Mouse (Mus musculus): ENCODE results near the gene Sorcs3. TPM values are rescaled to one million over a fixed set of nuclear protein-coding genes. Genes with fewer than 3 reads are reported as not detected.

Sorcs3 gene
- polyA plus RNA-seq, 1 experiment from 2014 or later: 18.3 TPM

DNA sequence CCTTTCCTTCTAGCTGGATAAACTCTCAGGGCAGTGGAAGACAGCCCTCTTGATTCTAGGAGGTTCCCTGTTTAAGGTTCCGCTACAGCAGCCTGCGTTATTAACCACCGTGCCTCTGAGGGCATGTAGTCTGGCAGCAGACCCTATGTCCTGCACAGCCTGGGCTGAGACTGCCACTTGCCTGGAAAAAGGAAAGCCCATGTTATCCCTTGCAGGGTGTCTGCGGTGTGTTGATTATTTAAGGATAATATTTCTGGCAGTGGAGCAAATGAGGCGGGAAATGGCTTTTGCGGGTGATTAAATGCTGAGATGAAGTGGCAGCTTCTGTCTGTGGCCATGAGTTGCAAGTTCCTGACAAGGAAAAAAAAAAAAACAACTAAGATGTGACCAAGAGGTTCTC lies 131.6 kb downstream of the Sorcs3 start:
- H3K9ac ChIP-seq (ENCODE audit: low read depth, low read length): no peak overlapping the region
- no peaks in the 10 kb centered on the region for H3K9me3 ChIP-seq (replicated peaks; ENCODE audit: control insufficient read depth, low read length, poor library complexity, severe bottlenecking)
- no peak for ATAC-seq
- WGBS: 66% methylated on average over 6 of the region's 6 CpGs
- no peaks in the 10 kb centered on the region for H3K36me3 ChIP-seq (ENCODE audit: control insufficient read depth, insufficient read depth, low read length)
- no peaks in the 10 kb centered on the region for H3K4me1 ChIP-seq (ENCODE audit: control insufficient read depth, insufficient read depth, low read length)
- no peak overlapping the region for H3K4me3 ChIP-seq (ENCODE audit: low read depth, low read length)
- no peak overlapping the region for H3K4me2 ChIP-seq (ENCODE audit: low read length)
- H3K27ac ChIP-seq (ENCODE audit: low read length): no peak overlapping the region
- no peaks in the 10 kb centered on the region for H3K27me3 ChIP-seq (ENCODE audit: control insufficient read depth, insufficient read depth, low read depth, low read length)

DNA sequence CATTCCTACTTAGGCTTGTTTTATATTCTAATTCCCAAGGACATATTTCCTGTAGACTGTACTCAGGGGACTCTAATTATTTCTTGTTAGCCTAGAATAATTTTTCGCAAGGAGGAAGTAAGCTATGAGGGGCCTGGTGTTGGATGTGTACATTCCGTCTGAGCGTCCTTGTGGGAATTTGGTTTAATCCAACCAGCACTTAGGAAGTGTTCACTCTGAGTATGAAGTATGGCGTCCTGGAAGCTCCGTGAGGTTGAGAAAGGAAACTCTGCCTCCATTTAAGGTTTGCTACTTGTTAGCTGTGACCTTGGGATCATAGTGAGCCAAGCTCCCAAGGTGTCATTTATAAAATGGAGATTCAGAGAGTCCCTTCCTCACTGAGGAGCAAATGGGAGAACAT lies 132.3 kb downstream of the Sorcs3 start:
- no peaks in the 10 kb centered on the region for H3K27me3 ChIP-seq (ENCODE audit: control insufficient read depth, insufficient read depth, low read depth, low read length)
- no peak overlapping the region for H3K4me2 ChIP-seq (ENCODE audit: low read length)
- H3K27ac ChIP-seq (ENCODE audit: low read length): no peak overlapping the region
- WGBS: 88% methylated on average over 5 of the region's 5 CpGs
- no peak overlapping the region for H3K4me3 ChIP-seq (ENCODE audit: low read depth, low read length)
- no peak for ATAC-seq
- no peaks in the 10 kb centered on the region for H3K9me3 ChIP-seq (replicated peaks; ENCODE audit: control insufficient read depth, low read length, poor library complexity, severe bottlenecking)
- H3K4me1 ChIP-seq (ENCODE audit: control insufficient read depth, insufficient read depth, low read length): no peaks in the 10 kb centered on the region
- H3K36me3 ChIP-seq (ENCODE audit: control insufficient read depth, insufficient read depth, low read length): no peaks in the 10 kb centered on the region
- no peak overlapping the region for H3K9ac ChIP-seq (ENCODE audit: low read depth, low read length)

DNA sequence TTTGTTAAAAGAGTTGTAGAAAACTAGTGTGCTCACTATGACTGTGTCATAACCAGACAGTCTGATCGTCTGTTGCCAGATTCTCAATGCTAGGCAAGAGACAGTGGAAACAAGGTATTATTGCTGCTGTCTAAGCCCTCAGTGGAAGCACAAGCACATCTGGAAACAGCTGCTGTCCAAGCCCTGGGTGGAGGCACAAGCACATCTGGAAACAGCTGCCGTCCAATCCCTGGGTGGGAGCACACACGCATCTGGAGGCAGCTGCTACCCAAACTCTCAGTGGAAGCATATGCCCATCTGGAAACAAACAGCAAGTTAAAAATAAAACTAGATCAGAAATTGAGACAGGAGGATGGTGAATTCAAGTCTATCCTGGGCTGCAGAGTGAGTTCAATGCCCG lies 136.9 kb downstream of the Sorcs3 start:
- no peak overlapping the region for H3K4me2 ChIP-seq (ENCODE audit: low read length)
- 84% methylated on average over 4 of the region's 4 CpGs for WGBS
- H3K27ac ChIP-seq (ENCODE audit: low read length): no peak overlapping the region
- peaks cover 4% of the 10 kb centered on the region; the same call in 1 of the 2 replicates for H3K4me1 ChIP-seq (ENCODE audit: control insufficient read depth, insufficient read depth, low read length)
- H3K27me3 ChIP-seq (ENCODE audit: control insufficient read depth, insufficient read depth, low read depth, low read length): no peaks in the 10 kb centered on the region
- H3K9ac ChIP-seq (ENCODE audit: low read depth, low read length): no peak overlapping the region
- no peaks in the 10 kb centered on the region for H3K36me3 ChIP-seq (ENCODE audit: control insufficient read depth, insufficient read depth, low read length)
- no peak for ATAC-seq
- no peaks in the 10 kb centered on the region for H3K9me3 ChIP-seq (replicated peaks; ENCODE audit: control insufficient read depth, low read length, poor library complexity, severe bottlenecking)
- no peak overlapping the region for H3K4me3 ChIP-seq (ENCODE audit: low read depth, low read length)

DNA sequence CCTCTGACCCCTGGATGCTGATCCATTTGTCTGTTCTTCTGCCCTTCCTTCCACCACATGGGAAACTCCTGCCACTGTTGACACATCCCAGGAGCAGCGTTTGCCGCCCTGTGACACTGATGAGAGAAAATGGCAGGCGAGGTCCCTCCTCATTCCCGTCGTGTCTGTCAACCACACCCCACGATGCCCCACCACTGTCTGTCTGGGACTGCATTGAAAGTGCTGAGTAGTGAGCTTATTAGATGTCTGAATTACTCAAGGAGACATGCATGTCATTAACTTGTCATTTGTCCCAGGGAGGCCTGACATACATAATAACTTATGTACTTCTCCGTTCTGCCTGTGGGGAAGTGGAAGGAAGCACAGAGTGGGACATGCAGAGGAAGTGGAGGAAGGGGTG lies 137.6 kb downstream of the Sorcs3 start:
- ATAC-seq: 0 out of 2 replicates have a peak, but pooled peaks have one; percentile 25

DNA sequence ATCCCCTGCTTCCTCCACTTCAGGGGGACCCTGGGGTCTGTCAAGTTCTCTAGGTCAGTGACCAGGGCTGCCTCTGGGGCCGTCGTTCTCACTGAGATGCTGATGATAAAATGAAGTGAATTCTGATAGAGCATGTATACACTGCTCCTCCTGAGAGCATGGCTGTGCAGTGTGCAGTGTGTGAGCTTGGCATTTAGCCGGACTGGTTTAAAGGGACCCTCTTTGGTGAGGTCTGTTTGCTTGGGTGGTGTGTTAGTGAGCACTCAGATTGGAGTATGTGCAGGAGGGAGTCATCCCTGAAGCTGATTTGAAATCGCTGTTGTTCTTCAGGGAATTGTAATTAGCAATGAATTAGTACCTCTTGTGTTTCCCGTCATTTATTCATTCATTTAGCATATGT lies 141.3 kb downstream of the Sorcs3 start:
- no peak for ATAC-seq
- WGBS: 70% methylated on average over 5 of the region's 5 CpGs

More for the DNA sequence above, 137.6 kb downstream of the Sorcs3 start:
- Histone ChIP-seq H3K4me2 (ENCODE audit: low read length) (no peak overlapping the region), H3K9me3 (replicated peaks; ENCODE audit: control insufficient read depth, low read length, poor library complexity, severe bottlenecking) (no peaks in the 10 kb centered on the region), H3K9ac (ENCODE audit: low read depth, low read length) (no peak overlapping the region), H3K27ac (ENCODE audit: low read length) (no peak overlapping the region), H3K4me3 (ENCODE audit: low read depth, low read length) (no peak overlapping the region), H3K4me1 (ENCODE audit: control insufficient read depth, insufficient read depth, low read length) (peaks cover 4% of the 10 kb centered on the region; the same call in 1 of the 2 replicates), H3K27me3 (ENCODE audit: control insufficient read depth, insufficient read depth, low read depth, low read length) (no peaks in the 10 kb centered on the region), H3K36me3 (ENCODE audit: control insufficient read depth, insufficient read depth, low read length) (no peaks in the 10 kb centered on the region)
- WGBS: 19% methylated on average over 7 of the region's 7 CpGs

DNA sequence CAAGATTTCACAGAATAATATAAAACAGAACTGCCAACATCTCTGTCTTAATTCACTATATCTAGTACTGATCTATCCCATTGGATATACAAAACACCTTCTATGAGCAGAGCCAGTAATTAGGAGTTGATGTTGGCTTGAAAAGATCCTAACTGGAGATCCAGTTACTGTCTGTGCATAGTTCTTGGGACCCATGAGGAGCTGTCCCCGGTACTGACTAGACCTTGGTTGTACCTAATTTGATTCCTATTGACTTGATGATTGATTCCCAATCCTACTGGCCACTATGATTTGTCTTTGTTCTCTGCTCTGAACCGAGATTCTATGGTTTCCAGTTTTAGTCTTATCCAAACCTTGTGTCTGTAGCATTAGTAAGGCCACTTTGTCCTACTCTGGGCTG lies 151.0 kb downstream of the Sorcs3 start:
- H3K4me1 ChIP-seq (ENCODE audit: control insufficient read depth, insufficient read depth, low read length): peaks cover 4% of the 10 kb centered on the region; the same call in 1 of the 2 replicates
- no peaks in the 10 kb centered on the region for H3K36me3 ChIP-seq (ENCODE audit: control insufficient read depth, insufficient read depth, low read length)
- H3K27me3 ChIP-seq (ENCODE audit: control insufficient read depth, insufficient read depth, low read depth, low read length): no peaks in the 10 kb centered on the region
- H3K4me2 ChIP-seq (ENCODE audit: low read length): no peak overlapping the region
- H3K27ac ChIP-seq (ENCODE audit: low read length): no peak overlapping the region
- H3K9me3 ChIP-seq (replicated peaks; ENCODE audit: control insufficient read depth, low read length, poor library complexity, severe bottlenecking): no peaks in the 10 kb centered on the region
- H3K9ac ChIP-seq (ENCODE audit: low read depth, low read length): no peak overlapping the region
- ATAC-seq: no peak
- no peak overlapping the region for H3K4me3 ChIP-seq (ENCODE audit: low read depth, low read length)
- WGBS: 65% methylated on average over 2 of the region's 2 CpGs

More for the DNA sequence above, 141.3 kb downstream of the Sorcs3 start:
- Histone ChIP-seq H3K27ac (ENCODE audit: low read length) (no peak overlapping the region), H3K9ac (ENCODE audit: low read depth, low read length) (no peak overlapping the region), H3K27me3 (ENCODE audit: control insufficient read depth, insufficient read depth, low read depth, low read length) (no peaks in the 10 kb centered on the region), H3K4me1 (ENCODE audit: control insufficient read depth, insufficient read depth, low read length) (peaks cover 4% of the 10 kb centered on the region; the same call in 1 of the 2 replicates), H3K9me3 (replicated peaks; ENCODE audit: control insufficient read depth, low read length, poor library complexity, severe bottlenecking) (no peaks in the 10 kb centered on the region), H3K4me3 (ENCODE audit: low read depth, low read length) (no peak overlapping the region), H3K4me2 (ENCODE audit: low read length) (no peak overlapping the region), H3K36me3 (ENCODE audit: control insufficient read depth, insufficient read depth, low read length) (no peaks in the 10 kb centered on the region)

DNA sequence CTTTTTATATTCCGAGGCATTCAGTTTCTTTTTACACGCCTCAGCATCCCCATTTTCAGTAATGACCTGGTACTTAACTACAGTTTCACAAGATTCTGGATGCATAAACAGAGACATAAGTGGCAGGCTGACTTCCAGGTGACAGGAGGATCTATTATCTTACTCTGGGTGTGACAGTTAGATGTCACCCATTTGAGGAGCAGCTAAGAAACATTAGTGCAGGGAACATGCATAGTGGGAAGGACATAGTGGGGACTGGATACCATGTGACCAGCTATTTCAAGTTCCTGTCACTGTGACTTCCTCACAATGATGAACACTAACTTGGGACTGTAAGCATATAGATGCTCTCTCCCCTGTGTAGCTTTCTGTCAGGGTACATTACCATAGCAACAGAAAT lies 156.3 kb downstream of the Sorcs3 start:
- peaks cover 7% of the 10 kb centered on the region; the same call in 1 of the 2 replicates for H3K4me1 ChIP-seq (ENCODE audit: control insufficient read depth, insufficient read depth, low read length)
- no peak overlapping the region for H3K9ac ChIP-seq (ENCODE audit: low read depth, low read length)
- 54% methylated on average over 2 of the region's 2 CpGs for WGBS
- H3K4me3 ChIP-seq (ENCODE audit: low read depth, low read length): no peak overlapping the region
- no peaks in the 10 kb centered on the region for H3K36me3 ChIP-seq (ENCODE audit: control insufficient read depth, insufficient read depth, low read length)
- no peak overlapping the region for H3K4me2 ChIP-seq (ENCODE audit: low read length)
- H3K27ac ChIP-seq (ENCODE audit: low read length): no peak overlapping the region
- no peaks in the 10 kb centered on the region for H3K27me3 ChIP-seq (ENCODE audit: control insufficient read depth, insufficient read depth, low read depth, low read length)
- no peaks in the 10 kb centered on the region for H3K9me3 ChIP-seq (replicated peaks; ENCODE audit: control insufficient read depth, low read length, poor library complexity, severe bottlenecking)
- ATAC-seq: no peak

DNA sequence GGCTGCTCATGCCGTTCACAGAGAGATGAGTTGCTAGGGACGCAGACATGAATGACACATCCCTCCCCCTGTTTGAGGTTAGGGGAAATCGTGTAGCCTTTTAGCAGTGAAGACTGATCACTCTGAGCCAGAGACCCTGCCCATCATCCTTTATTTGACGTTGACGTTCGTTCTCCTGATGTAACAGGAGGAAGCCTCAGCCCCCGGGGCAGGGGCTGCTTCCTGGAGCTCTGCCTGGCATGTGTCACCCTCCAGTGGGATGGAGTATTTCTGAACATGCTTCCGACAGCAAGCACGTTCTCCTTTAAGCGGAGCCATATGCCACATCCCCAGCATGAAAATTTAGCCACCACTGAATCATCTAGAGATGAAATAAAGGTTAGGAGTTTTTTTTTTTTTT lies 162.2 kb downstream of the Sorcs3 start:
- Histone ChIP-seq H3K27me3 (ENCODE audit: control insufficient read depth, insufficient read depth, low read depth, low read length) (no peaks in the 10 kb centered on the region), H3K4me2 (ENCODE audit: low read length) (peak overlapping the region; percentile 24), H3K4me1 (ENCODE audit: control insufficient read depth, insufficient read depth, low read length) (peaks cover 11% of the 10 kb centered on the region), H3K9me3 (replicated peaks; ENCODE audit: control insufficient read depth, low read length, poor library complexity, severe bottlenecking) (no peaks in the 10 kb centered on the region), H3K9ac (ENCODE audit: low read depth, low read length) (no peak overlapping the region), H3K27ac (ENCODE audit: low read length) (no peak overlapping the region), H3K4me3 (ENCODE audit: low read depth, low read length) (no peak overlapping the region), H3K36me3 (ENCODE audit: control insufficient read depth, insufficient read depth, low read length) (no peaks in the 10 kb centered on the region)
- 0 out of 2 replicates have a peak, but pooled peaks have one; percentile 25 for ATAC-seq
- 39% methylated on average over 10 of the region's 10 CpGs for WGBS

DNA sequence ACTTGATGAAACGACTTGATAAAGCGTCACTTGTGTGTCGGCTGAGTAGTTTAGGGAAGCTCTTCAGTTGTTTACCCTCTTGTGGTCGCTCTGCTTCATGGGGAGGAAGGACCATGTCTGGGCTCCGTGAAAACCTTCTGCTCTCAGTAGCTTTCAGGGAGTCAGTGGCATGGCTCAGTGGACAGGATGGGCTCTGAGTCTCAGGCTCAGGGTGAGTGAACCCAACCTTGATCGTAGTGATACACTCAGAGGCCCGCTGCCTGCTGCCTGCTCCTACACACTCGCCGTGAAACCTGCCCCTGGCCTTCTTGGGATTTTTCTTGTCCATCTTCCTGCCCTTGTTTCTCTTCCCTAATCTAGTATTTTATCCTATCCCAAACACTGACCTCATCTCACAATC lies 166.0 kb downstream of the Sorcs3 start:
- Histone ChIP-seq H3K9me3 (replicated peaks; ENCODE audit: control insufficient read depth, low read length, poor library complexity, severe bottlenecking) (no peaks in the 10 kb centered on the region), H3K27me3 (ENCODE audit: control insufficient read depth, insufficient read depth, low read depth, low read length) (no peaks in the 10 kb centered on the region), H3K9ac (ENCODE audit: low read depth, low read length) (no peak overlapping the region), H3K4me3 (ENCODE audit: low read depth, low read length) (no peak overlapping the region), H3K4me2 (ENCODE audit: low read length) (no peak overlapping the region), H3K36me3 (ENCODE audit: control insufficient read depth, insufficient read depth, low read length) (no peaks in the 10 kb centered on the region), H3K27ac (ENCODE audit: low read length) (no peak overlapping the region), H3K4me1 (ENCODE audit: control insufficient read depth, insufficient read depth, low read length) (peaks cover 11% of the 10 kb centered on the region)
- ATAC-seq: no peak
- 91% methylated on average over 9 of the region's 9 CpGs for whole genome bisulfite sequencing

All from midbrain, embryonic 16.5 days (tissue).